Mouse (Mus musculus): ENCODE results near the gene Gorab.

The Gorab gene

DNA sequence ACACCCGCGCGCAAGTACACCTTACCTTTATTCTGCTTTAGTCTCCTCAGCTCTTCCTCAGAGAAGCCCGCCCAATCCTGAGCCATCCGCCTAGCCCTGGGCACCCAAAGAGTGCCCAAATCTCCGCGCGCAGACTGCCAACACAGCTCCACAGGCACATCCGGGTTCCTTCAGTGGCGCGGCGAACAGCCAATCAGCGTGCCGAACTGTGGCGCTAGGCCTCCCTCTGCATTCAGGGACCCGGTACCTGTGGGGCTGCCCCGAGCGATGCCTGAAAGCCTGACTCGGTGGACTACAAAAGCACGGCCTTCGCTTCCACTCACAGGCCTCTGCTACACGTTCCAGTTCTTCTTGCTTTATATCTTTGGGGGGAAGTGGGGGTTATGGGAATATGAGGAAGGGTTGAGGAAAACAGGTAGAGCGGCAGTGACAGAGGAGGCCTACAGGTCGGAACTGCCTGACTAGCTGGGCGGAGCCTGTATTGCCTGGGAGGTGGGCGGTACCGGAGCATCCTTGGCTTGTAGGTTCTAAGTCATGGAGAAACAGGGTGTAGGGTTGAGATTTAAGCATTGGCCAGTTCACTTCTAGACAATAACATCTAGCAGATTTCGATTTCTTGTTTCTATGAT lies at the start of gene Gorab:
Gene Gorab, minus strand, starts transcription at position 172 of the 629 bp plus-strand sequence.
- DNase-seq (ENCODE audit: low spot score) = peak; percentile 89

DNA sequence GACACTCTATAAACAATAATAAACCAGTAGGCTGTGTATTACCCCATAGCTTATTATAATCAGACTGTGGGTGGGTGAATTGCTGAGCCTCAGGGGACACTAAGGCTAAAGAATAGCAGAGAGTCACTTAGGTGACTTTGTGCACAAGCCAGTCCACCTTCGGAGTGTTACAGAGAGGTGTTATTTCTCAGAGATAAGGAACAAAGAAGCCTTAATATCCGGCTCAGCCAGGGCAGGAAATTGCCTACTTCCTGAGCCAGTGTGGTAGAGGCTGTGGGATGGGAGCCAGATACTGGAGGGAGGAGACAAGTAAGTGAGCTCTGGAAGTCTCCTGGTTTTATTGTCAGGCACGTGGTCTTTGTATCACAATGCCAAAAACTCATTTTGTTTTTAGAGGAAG lies 40.4 kb upstream of the Gorab start:
- DNase-seq (ENCODE audit: low spot score) = no peak

DNA sequence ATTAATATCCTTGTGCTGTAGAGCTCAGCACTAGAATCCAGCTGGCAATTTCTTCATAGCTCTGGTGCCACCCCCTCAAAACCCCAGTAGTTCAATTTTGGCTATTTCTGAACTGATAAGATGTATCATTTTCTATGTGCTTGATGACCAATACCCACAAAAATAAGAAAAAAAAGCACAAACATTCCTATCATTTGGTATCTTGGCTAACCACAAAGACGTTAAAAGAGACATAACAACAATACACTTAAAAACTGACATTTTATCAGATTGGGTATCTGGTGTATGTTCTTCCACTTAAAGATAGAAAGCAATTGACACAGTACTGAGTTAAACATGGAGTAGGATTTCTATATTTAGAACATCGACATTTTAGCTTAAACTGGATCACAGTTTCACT lies 35.5 kb upstream of the Gorab start:
- no peak for DNase-seq (ENCODE audit: low spot score)

DNA sequence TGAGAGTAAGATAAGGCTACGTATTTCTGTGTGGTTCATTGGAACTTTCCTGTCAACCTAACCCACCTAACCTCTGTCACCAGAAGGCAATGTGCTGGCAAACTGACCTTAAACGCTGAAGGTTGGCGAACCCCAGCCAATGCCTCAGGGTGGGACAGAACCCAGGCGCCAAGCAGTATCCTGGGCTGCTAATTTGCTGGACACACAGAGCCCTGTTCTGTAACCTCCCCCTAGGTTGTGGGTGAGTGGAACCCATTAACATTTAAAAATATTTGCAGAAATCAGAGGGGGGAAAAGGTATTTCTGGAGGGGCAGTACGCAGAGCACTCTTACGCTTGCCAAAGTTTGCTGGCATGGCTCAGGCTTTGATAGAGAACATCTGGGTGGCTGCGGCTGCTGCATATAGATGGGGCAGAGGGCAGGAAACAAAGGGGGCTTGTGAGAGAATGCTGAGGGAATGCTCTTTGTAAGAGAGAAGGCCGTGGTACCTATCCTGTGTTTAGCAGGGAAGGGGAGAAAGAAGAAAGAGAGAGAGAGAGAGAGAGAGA lies 20.1 kb upstream of the Gorab start:
- no peak for DNase-seq (ENCODE audit: low spot score)

DNA sequence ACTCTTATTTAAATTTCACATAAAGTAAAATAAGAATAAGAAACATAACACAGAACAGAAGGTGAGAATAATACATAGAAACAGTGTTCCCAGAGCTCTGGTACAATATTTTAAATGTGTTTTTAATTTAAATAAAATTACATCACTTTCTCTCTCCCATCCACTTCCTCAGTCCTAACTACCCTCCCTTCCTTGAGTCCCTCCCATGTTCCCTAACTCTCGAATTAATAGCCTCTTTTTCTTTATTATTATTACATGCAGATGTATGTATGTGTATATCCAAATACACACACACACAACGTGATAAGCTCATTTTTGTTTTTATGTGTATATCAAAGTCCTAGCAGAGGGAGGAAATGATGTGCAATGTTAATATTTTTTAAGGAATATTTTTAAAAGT lies 13.7 kb upstream of the Gorab start:
- no peak for DNase-seq (ENCODE audit: low spot score)

DNA sequence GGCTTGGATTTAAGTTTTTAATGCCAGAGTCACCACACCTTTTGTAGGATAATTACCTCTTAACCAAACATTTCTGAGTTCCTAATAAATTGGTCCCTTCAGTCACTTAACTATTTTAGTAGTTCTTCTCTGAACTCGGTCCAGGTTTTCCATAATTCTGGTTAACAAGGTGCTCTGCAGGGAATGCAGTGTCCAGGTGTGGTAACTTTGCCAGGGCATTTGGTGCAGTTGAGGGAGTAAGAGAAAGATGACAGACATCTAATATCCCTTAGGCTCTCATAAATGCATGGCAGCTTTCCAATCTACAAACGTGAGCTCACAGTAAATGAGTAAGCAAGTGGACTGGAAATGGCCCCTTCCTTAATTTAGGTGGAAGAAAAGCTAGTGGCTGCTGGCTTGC lies 10.7 kb upstream of the Gorab start:
- DNase-seq (ENCODE audit: low spot score) = no peak

DNA sequence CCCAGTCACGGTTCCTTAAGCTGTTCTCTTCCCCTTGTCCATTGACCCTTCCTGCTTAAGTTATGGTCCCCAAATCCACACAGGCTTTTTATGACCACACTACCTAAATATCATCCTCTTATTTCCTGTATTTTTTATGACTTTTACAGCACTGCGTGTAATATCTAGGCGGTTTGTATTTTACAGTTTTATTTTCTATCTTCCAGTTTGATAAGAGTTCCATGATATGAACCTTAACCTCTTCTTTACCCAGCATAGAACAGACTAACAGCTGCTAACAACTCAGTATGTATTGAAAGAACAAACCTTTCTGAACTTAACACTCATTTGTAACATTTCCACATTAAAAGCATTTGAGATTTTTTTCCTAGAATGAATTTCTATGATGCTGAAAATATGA lies 2.7 kb upstream of the Gorab start:
- no peak for DNase-seq (ENCODE audit: low spot score)

DNA sequence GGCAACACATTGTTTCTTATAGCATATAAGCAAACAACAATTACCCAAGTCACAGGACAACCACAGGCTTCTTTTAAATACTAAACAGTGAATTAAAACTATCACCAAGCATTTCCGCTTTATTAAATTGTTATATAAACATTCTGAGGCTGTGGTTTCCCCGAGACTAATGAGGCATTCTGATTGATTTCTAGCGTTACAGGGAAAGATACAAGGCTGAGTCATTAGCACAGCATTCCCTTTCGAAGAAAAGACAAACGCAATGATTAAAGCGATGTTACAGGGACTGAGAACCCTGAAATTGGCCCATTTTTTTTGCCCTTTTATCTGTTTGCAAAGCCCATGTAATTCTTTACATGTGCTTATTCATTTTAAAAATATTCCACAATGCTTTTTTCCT lies 12.1 kb downstream of the Gorab start:
- no peak for DNase-seq (ENCODE audit: low spot score)

DNA sequence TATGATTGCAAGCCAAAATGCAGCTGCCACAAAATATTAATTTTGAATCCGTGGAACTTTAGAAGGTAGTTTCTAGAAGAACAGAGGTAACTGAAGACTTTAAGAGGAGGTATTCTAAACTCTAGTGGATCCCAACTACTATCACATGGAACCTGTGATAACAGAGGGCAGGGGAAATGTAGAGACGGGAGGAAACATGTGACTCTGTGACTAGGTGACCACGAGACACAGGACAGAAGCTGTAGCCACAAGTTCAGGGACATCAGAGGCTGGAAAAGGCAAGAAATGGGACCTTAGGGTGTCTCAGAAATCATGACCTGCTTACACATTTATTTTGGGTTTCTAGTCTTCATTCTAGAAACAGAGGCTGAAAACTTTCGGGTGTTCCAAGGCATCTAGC lies 13.4 kb downstream of the Gorab start:
- no peak for DNase-seq (ENCODE audit: low spot score)

DNA sequence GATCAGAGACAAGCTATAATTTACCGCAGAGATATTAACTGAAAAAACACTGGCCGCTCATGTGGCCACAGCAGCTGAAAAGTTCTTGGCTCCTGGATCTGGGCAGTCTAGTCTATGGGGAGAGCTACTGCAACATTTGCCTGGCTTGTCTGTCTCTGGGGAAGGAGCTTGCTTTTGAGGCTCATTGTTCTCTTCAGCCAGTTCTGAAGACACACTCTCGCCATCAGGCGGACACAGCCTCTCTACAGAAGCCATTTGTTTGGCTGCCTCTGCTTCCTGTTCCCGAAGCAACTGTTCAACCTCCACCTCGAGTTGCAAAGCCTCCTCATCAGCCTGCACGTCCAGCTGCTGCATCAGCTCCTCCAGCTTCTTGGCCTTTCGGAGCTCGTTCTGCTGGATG lies 17.3 kb downstream of the Gorab start:
- no peak for DNase-seq (ENCODE audit: low spot score)

GRCm38 (mm10) chr1:163383442-163384027 lies 19.9 kb downstream of the Gorab start:
- DNase-seq (ENCODE audit: low spot score) = no peak

DNA sequence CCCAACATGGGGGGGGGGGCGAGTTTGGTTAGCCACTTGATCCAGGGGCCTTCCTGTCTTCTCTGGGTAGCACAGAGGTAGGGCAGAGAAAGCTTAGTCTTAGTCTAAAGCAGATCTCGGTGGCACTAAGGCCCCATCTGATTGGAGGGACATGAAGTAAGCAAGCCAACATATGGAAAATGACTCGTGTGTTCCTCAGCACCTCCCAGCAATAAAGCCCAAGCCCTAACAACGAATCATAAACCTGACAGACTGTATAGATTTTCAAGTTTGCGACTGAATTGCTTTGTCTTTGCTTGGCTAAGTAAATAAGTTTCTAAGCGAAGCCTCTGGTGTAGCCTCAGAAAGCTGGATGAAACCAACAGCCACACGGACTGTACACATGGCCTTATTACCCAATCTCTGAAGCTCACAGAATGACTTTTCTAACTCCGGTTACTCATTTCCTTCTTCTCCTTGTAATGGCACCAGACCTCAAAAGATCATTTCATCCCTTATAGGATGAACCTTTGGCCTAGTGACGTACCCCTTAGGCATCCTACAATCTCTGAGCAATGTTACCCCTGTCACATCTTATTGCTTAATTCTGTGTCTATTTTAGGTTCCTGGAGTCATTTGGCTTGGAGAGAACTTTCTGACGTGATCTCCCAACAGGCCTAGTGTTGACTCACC lies 21.3 kb downstream of the Gorab start:
- no peak for DNase-seq (ENCODE audit: low spot score)

DNA sequence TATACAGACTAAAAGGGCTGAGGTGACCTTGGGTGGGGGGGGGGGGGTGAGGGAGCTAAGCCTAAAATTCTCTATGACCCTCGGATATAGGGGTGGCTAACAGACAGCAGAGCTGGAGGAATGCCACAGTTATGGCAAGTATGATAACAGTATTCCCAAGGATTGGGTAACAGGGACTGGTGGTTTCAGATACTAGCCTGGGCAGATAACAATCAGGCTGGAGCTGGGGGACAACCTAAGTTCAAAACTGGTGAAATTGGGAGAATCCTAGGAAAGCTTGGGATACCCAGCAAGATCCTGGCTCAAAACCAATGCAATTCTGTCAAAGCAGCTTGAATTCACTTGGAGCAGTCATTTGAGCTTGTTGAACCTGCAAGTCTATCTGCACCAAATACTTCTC lies 22.9 kb downstream of the Gorab start:
- no peak for DNase-seq (ENCODE audit: low spot score)

GRCm38 (mm10) chr1:163380072-163380471 lies 23.4 kb downstream of the Gorab start:
- DNase-seq (ENCODE audit: low spot score) = no peak

- DNase-seq (ENCODE audit: low spot score) = no peak
Observed at GRCm38 (mm10) chr1:163377924-163378323, 25.5 kb downstream of the Gorab start.

- DNase-seq (ENCODE audit: low spot score) = no peak
Observed at GRCm38 (mm10) chr1:163376818-163377581, 26.5 kb downstream of the Gorab start.

- no peak for DNase-seq (ENCODE audit: low spot score)
Observed at GRCm38 (mm10) chr1:163374455-163374854, 29.0 kb downstream of the Gorab start.

- no peak for DNase-seq (ENCODE audit: low spot score)
Observed at GRCm38 (mm10) chr1:163362202-163362601, 41.3 kb downstream of the Gorab start.

DNA sequence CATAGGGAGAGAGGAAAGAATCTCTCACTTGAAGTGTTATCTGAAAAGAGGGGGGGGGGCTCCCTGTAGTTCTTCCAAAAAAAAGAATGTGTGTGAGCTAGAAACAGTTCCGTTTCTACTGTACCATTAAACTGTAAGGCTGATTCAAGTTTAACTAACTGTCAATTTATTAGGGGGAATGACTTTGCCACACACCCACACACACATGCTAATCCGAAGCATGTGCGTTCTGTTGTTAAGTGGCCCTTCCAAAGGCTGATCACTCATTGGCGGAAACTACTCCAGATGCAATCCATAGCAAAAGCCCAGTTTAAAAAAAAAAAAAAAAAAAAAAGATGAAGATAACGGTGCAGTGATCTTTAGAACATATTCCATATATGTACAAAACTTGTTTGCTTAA lies 42.1 kb downstream of the Gorab start:
- DNase-seq (ENCODE audit: low spot score) = no peak

DNA sequence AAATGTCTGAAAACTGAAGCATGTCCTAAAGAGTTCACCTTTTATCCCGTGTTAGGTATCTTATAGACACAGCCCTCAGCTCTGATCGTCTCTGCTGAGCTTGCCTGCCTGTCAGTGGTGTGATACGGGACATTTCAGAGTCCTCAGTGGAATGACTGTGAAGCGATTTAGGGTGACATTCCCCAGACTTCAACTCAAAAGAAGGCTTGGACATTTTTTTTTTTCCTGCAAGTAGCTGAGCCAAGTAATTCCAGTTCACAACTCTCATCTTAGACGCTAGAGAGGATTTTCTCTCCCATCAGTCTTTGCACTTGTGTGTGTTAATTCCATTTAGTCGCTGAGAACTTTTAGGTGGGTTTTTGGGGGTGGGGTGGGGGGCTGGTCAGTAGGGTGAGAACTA lies 42.7 kb downstream of the Gorab start:
- no peak for DNase-seq (ENCODE audit: low spot score)

DNA sequence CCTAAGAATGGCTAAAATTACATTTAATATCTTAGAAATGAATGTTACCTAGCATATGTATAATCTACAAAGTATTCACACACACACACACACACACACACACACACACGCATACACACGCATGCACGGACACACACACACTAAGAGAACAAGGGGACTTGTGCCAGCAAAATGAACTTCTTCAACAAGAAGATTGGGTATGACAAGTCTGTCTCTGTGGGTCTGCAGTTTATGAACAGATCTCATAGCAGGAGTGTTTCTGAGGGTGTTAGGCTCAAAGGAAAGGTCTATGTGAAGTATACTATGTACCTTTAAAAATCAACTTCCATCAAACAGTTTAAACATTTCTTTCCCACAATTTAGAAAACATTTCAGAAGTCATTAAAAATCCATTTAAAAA lies 43.9 kb downstream of the Gorab start:
- DNase-seq (ENCODE audit: low spot score) = no peak

DNA sequence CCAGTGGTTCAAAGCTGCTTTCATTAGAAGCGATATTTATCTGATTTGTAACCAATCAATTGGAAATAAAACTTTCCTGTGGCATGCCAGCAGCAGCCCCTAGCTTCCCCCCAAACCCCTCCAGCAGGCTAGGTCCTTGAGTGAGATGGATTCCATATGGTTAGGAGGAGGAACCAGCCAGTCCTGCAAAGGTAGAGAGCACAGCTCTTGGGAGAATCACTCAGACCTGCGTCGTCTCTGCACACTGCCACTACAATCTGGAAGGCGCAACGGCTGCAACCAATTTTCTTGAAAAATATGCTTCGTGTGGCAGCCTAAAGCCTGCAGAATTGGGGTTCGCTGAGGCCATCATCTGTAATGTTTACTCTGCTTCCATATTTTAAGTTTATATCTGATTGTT lies 45.3 kb downstream of the Gorab start:
- no peak for DNase-seq (ENCODE audit: low spot score)

DNA sequence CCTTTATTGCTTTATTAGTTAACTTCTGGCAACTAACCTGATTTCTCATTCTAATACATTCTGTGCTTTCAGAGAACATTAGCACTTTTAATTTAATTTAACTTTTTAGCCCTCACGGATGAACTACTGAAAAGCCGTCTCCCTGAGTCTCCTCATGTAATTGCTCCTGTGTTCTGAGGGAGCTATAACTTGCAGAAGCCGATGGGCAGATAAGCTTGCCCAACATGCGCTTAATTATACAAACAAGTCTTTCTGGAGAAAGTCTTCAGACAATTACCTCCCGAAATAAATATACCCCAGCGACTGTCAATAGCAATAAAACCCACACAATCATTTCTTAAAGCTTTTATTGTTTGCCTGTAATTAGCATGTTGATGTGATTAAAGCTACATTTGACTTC lies 45.7 kb downstream of the Gorab start:
- no peak for DNase-seq (ENCODE audit: low spot score)
